10 mouse cellular contexts compared by ENCODE assay signal in the genomic region with DNA sequence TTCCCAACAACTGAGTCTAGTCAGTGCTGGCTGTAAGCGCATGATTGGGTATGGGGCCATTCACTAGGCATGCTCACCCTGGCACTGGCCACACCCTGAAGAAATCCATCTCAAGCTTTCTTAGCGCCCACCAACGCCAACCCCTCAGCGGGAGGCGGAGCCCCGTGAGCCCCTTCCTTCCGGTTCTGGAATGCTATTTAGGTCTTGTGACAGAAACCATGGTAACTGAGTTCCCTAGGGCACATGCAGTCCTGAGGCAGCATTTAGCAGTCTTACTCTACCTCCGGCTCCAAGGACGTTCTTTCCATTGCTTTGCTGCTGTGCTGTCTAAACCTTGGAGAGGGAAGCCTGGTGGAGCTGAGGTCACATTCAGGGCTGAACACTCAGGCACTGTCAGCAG. TPM values are rescaled to one million over a fixed set of nuclear protein-coding genes. Genes with fewer than 3 reads are reported as not detected.
DNase-seq lines count a peak whose midpoint lies in the region; ATAC-seq and TF ChIP-seq lines count a peak whose summit lies in the region.
"Had no signal": no experiment of that assay in that cellular context is flagged by ENCODE, and none has a peak within 500 bp of the region (broad histone marks: within the 10 kb centered on the region; RNA-seq: fewer than 3 reads in every experiment).

No protein-coding gene starts in this region.

- 56% methylated on average over 9 of the region's 9 CpGs for WGBS in limb, embryonic 12.5 days
- 49% methylated on average over 9 of the region's 9 CpGs for WGBS in cerebellum, adult 2 months

- ATAC-seq in limb, embryonic 12.5 days (ENCODE audit: insufficient number of reproducible peaks, insufficient read depth, low FRiP score, low TSS enrichment, low read depth) = no peak; the same call in 1 of the 2 replicates
- no peak for ATAC-seq in erythroid progenitor cell, adult 5-6 weeks (replicated peaks; ENCODE audit: low FRiP score, poor library complexity, severe bottlenecking)

- H3K27me3 ChIP-seq in limb, embryonic 12.5 days = no peaks in the 10 kb centered on the region
- no peaks in the 10 kb centered on the region for H3K27me3 ChIP-seq in cerebellum, adult 2 months (ENCODE audit: control insufficient read depth, insufficient read depth, low read length)
- H3K27me3 ChIP-seq: hindbrain, embryonic 15.5 days had no signal

- H3K27ac ChIP-seq in ES-E14 (ENCODE audit: insufficient read depth, low read depth, low read length, poor library complexity, severe bottlenecking) = peak overlapping the region; percentile 42
- no peak overlapping the region for H3K27ac ChIP-seq in limb, embryonic 12.5 days
- H3K27ac ChIP-seq in cerebellum, adult 2 months (ENCODE audit: insufficient read depth, low read length) = no peak overlapping the region
- H3K27ac ChIP-seq: hindbrain, embryonic 15.5 days had no signal

- peak overlapping the region; percentile 0; the same call in 1 of the 2 replicates for H3K4me2 ChIP-seq in limb, embryonic 12.5 days
- H3K4me2 ChIP-seq: hindbrain, embryonic 15.5 days had no signal

- no peak for TF ChIP-seq POLR2A in cerebellum, adult 2 months (IDR thresholded peaks at IDR 0.05; ENCODE audit: borderline replicate concordance, insufficient read depth, low read length)

- peak overlapping the region; percentile 56 for H3K9ac ChIP-seq in ES-E14 (ENCODE audit: insufficient read depth, low read depth, low read length, poor library complexity, severe bottlenecking)
- H3K9ac ChIP-seq in limb, embryonic 12.5 days (replicated peaks) = no peak overlapping the region
- H3K9ac ChIP-seq: hindbrain, embryonic 15.5 days had no signal

- peak; percentile 15 for DNase-seq in kidney, adult 11 months
- DNase-seq in kidney, adult 9 months = no peak
- peak; percentile 71 for DNase-seq in ES-E14 (ENCODE audit: low read depth, low spot score)
- DNase-seq in adrenal gland, postnatal 36 days = peak; percentile 21 to 45
- DNase-seq in left cerebral cortex, adult 9 months (ENCODE audit: low spot score in 2 of 2) = no peak
- no peak for DNase-seq in cerebellum, adult 2 months
- DNase-seq: lung, postnatal 10 days had no signal

- H3K4me3 ChIP-seq in ES-E14 (ENCODE audit: insufficient read depth in 1 of 2, low read depth in 1 of 2, low read length in 2 of 2, poor library complexity in 1 of 2, severe bottlenecking in 1 of 2) = peak overlapping the region; percentile 27 to 42; a peak in 3 of 4 replicates
- no peak overlapping the region for H3K4me3 ChIP-seq in limb, embryonic 12.5 days (replicated peaks)
- no peak overlapping the region for H3K4me3 ChIP-seq in cerebellum, adult 2 months (replicated peaks; ENCODE audit: insufficient read depth, low read depth, low read length)
- H3K4me3 ChIP-seq: hindbrain, embryonic 15.5 days had no signal

- TF ChIP-seq CTCF in cerebellum, adult 2 months (IDR thresholded peaks at IDR 0.05; ENCODE audit: borderline replicate concordance, insufficient read depth, low read depth, low read length) = no peak

- in situ Hi-C loops in ES-E14 (cut with MboI; ENCODE audit: low sequenced_read_pairs in 2 of 2, unreplicated experiment in 2 of 2) = no loop called here

- peaks cover 2% of the 10 kb centered on the region; the same call in 1 of the 2 replicates for H3K36me3 ChIP-seq in ES-E14 (ENCODE audit: control insufficient read depth, insufficient read depth, low read length, poor library complexity, severe bottlenecking)
- H3K36me3 ChIP-seq in limb, embryonic 12.5 days = no peaks in the 10 kb centered on the region
- H3K36me3 ChIP-seq: hindbrain, embryonic 15.5 days had no signal

- H3K9me3 ChIP-seq in ES-E14 (ENCODE audit: control insufficient read depth, insufficient read depth, low read depth, low read length) = no peaks in the 10 kb centered on the region
- H3K9me3 ChIP-seq in limb, embryonic 12.5 days = no peaks in the 10 kb centered on the region
- H3K9me3 ChIP-seq: hindbrain, embryonic 15.5 days had no signal

- H3K4me1 ChIP-seq in ES-E14 (ENCODE audit: control insufficient read depth in 2 of 2, insufficient read depth in 2 of 2, low read length in 2 of 2, poor library complexity in 1 of 2) = 0 out of 4 replicates have a peak, but pooled peaks cover 2 to 5% of the 10 kb centered on the region in 2 experiments
- H3K4me1 ChIP-seq in limb, embryonic 12.5 days (replicated peaks) = 0 out of 2 replicates have a peak, but pooled peaks cover 7% of the 10 kb centered on the region
- no peaks in the 10 kb centered on the region for H3K4me1 ChIP-seq in cerebellum, adult 2 months (ENCODE audit: control insufficient read depth, insufficient read depth, low read length)
- H3K4me1 ChIP-seq: hindbrain, embryonic 15.5 days had no signal

TF ChIP-seq in ES-E14, 5 proteins besides CTCF, POLR2A, EP300 and RAD21:
- TF ChIP-seq CHD2 (IDR thresholded peaks at IDR 0.05; ENCODE audit: low read depth, low read length) (no peak), MAFK (IDR thresholded peaks at IDR 0.05; ENCODE audit: insufficient read depth, low read depth, low read length) (0 out of 2 replicates have a peak, but pooled peaks have one; percentile 17), HCFC1 (IDR thresholded peaks at IDR 0.05; ENCODE audit: borderline replicate concordance, insufficient read depth, low read length) (no peak), ZNF384 (IDR thresholded peaks at IDR 0.05; ENCODE audit: low read depth, low read length) (no peak)
TF ChIP-seq in ES-E14: peak in this region for 1.

RNA-seq across cellular contexts. Expression of a gene that starts 22.6 kb away (rescaled TPM):
- 54.4 and 57.3 TPM in 2 replicates for total RNA-seq in ES-E14 (2012; rRNA removed)
- 10 to 100 TPM; 16.9 to 18.4 TPM for total RNA-seq in adrenal gland, postnatal 36 days (2021)
- 52.6 and 54.0 TPM in 2 replicates for polyA plus RNA-seq in limb, embryonic 12.5 days (2016; fragmentation: Nextera tagmentation; extraction: Ambion mirVana)
- total RNA-seq in erythroid progenitor cell, adult 5-6 weeks (2015; ENCODE audit: low replicate concordance) = 2.9 and 11.2 TPM in 2 replicates
- 2.2 and 8.5 TPM in 2 replicates for total RNA-seq in erythroid progenitor cell, adult 5-6 weeks (2017; ENCODE audit: low replicate concordance)
- 18.6 and 19.8 TPM in 2 replicates for polyA plus RNA-seq in cerebellum, adult 2 months (2012; rRNA removed)

Comparison
In these comparisons a context has a peak if more than half of its experiments do, and no peak if none do; other contexts are left out.
1. DNase-seq: peak in kidney, adult 11 months (single experiment), ES-E14 (single experiment) and adrenal gland, postnatal 36 days (2 of 2); none in kidney, adult 9 months (single experiment), left cerebral cortex, adult 9 months (0 of 2) and cerebellum, adult 2 months (0 of 2).
2. H3K4me3 ChIP-seq: peak in ES-E14 (2 of 2); none in limb, embryonic 12.5 days (single experiment) and cerebellum, adult 2 months (single experiment).